Mouse (Mus musculus): ENCODE results near the gene Kcnj9. TPM values are rescaled to one million over a fixed set of nuclear protein-coding genes. Genes with fewer than 3 reads are reported as not detected.

Gene Kcnj9
- polyA plus RNA-seq, 1 experiment from 2014 or later: 0.08 TPM

- H3K27me3 ChIP-seq: peaks cover 22% of the 10 kb centered on the region
- in situ Hi-C loops (cut with MboI; ENCODE audit: low pct_unique_long_range_greater_than_20kb): loop anchor here (25.0 kb wide), 2 partner anchors 300 to 500 kb away; partner anchors contain the start of genes Cd84 and Vangl2
- CTCF ChIA-PET: interaction anchor here (1.1 kb wide), 1 partner anchor 11 kb away, joined by 3 read pairs; no protein-coding TSS in a partner anchor
- POLR2A ChIA-PET: no interaction called here
- no peak for TF ChIP-seq CTCF (IDR thresholded peaks at IDR 0.05)
- DNase-seq (ENCODE audit: low read depth, low spot score): no peak
- no peak for ATAC-seq
These were observed 8.5 kb upstream of the Kcnj9 start for GRCm38 (mm10) chr1:172337411-172338185.

- no peak for TF ChIP-seq CTCF (IDR thresholded peaks at IDR 0.05)
- ATAC-seq (no peak), DNase-seq (ENCODE audit: low read depth, low spot score) (no peak)
- POLR2A ChIA-PET: no interaction called here
- H3K27me3 ChIP-seq: peaks cover 22% of the 10 kb centered on the region
- in situ Hi-C loops (cut with MboI; ENCODE audit: low pct_unique_long_range_greater_than_20kb): loop anchor here (25.0 kb wide), 2 partner anchors 299 to 499 kb away; partner anchors contain the start of genes Cd84 and Vangl2
- CTCF ChIA-PET: no interaction called here
These were observed 6.7 kb upstream of the Kcnj9 start for GRCm38 (mm10) chr1:172335804-172336203.

- DNase-seq (ENCODE audit: low read depth, low spot score): no peak
- ATAC-seq: no peak
- H3K27me3 ChIP-seq: peaks cover 18% of the 10 kb centered on the region
- TF ChIP-seq CTCF (IDR thresholded peaks at IDR 0.05): no peak
- ChIA-PET CTCF (interaction anchor here (1.0 to 1.3 kb wide), 2 partner anchors 9 to 10 kb away, joined by 3 to 4 read pairs; no protein-coding TSS in a partner anchor), POLR2A (no interaction called here)
- in situ Hi-C loops (cut with MboI; ENCODE audit: low pct_unique_long_range_greater_than_20kb): loop anchor here (25.0 kb wide), 2 partner anchors 296 to 496 kb away; partner anchors contain the start of genes Cd84 and Vangl2
These were observed 4.4 kb upstream of the Kcnj9 start for GRCm38 (mm10) chr1:172333512-172333911.

GRCm38 (mm10) chr1:172332925-172333324, 3.8 kb upstream of the Kcnj9 start:
- no peak for ATAC-seq
- POLR2A ChIA-PET: no interaction called here
- in situ Hi-C loops (cut with MboI; ENCODE audit: low pct_unique_long_range_greater_than_20kb): loop anchor here (25.0 kb wide), 2 partner anchors 296 to 496 kb away; partner anchors contain the start of genes Cd84 and Vangl2

GRCm38 (mm10) chr1:172331422-172331947, 2.4 kb upstream of the Kcnj9 start:
- ChIA-PET POLR2A (no interaction called here), CTCF (interaction anchor here (2.0 kb wide), 1 partner anchor 15 kb away, joined by 4 read pairs; no protein-coding TSS in a partner anchor)
- ATAC-seq: no peak
- TF ChIP-seq CTCF (IDR thresholded peaks at IDR 0.05): no peak
- peaks cover 18% of the 10 kb centered on the region for H3K27me3 ChIP-seq
- in situ Hi-C loops (cut with MboI; ENCODE audit: low pct_unique_long_range_greater_than_20kb): loop anchor here (25.0 kb wide), 2 partner anchors 294 to 494 kb away; partner anchors contain the start of genes Cd84 and Vangl2
- no peak for DNase-seq (ENCODE audit: low read depth, low spot score)

More at GRCm38 (mm10) chr1:172332925-172333324, 3.8 kb upstream of the Kcnj9 start:
- TF ChIP-seq CTCF (IDR thresholded peaks at IDR 0.05): no peak
- H3K27me3 ChIP-seq: peaks cover 18% of the 10 kb centered on the region
- DNase-seq (ENCODE audit: low read depth, low spot score): no peak
- CTCF ChIA-PET: no interaction called here

- in situ Hi-C loops (cut with MboI; ENCODE audit: low pct_unique_long_range_greater_than_20kb): loop anchor here (5.0 to 25.0 kb wide), 3 partner anchors 38 to 492 kb away; partner anchors contain the start of genes Cd84 and Vangl2
- ChIA-PET CTCF (interaction anchor here (2.0 kb wide), 1 partner anchor 17 kb away, joined by 4 read pairs; no protein-coding TSS in a partner anchor), POLR2A (no interaction called here)
- no peak for DNase-seq (ENCODE audit: low read depth, low spot score)
- no peak for TF ChIP-seq CTCF (IDR thresholded peaks at IDR 0.05)
- H3K27me3 ChIP-seq: peaks cover 13% of the 10 kb centered on the region
- ATAC-seq: no peak
These were observed 498 bp upstream of the Kcnj9 start for GRCm38 (mm10) chr1:172329616-172330015.

GRCm38 (mm10) chr1:172328461-172328860, 657 bp downstream of the Kcnj9 start:
- POLR2A ChIA-PET: no interaction called here
- in situ Hi-C loops (cut with MboI; ENCODE audit: low pct_unique_long_range_greater_than_20kb): loop anchor here (5.0 to 25.0 kb wide), 3 partner anchors 39 to 491 kb away; partner anchors contain the start of genes Cd84 and Vangl2
- DNase-seq (ENCODE audit: low read depth, low spot score) (no peak), ATAC-seq (no peak)
- peaks cover 13% of the 10 kb centered on the region for H3K27me3 ChIP-seq
- TF ChIP-seq CTCF (IDR thresholded peaks at IDR 0.05): no peak
- CTCF ChIA-PET: no interaction called here

- CTCF ChIA-PET: no interaction called here
These were observed 1.1 kb downstream of the Kcnj9 start for GRCm38 (mm10) chr1:172328041-172328440.

GRCm38 (mm10) chr1:172327206-172328001, 1.7 kb downstream of the Kcnj9 start:
- ATAC-seq (no peak), DNase-seq (ENCODE audit: low read depth, low spot score) (no peak)
- ChIA-PET POLR2A (no interaction called here), CTCF (no interaction called here)
- in situ Hi-C loops (cut with MboI; ENCODE audit: low pct_unique_long_range_greater_than_20kb): loop anchor here (5.0 to 25.0 kb wide), 3 partner anchors 40 to 490 kb away; partner anchors contain the start of genes Cd84 and Vangl2
- H3K27me3 ChIP-seq: peaks cover 9% of the 10 kb centered on the region
- no peak for TF ChIP-seq CTCF (IDR thresholded peaks at IDR 0.05)

More at GRCm38 (mm10) chr1:172328041-172328440, 1.1 kb downstream of the Kcnj9 start:
- peaks cover 13% of the 10 kb centered on the region for H3K27me3 ChIP-seq
- in situ Hi-C loops (cut with MboI; ENCODE audit: low pct_unique_long_range_greater_than_20kb): loop anchor here (5.0 to 25.0 kb wide), 3 partner anchors 39 to 491 kb away; partner anchors contain the start of genes Cd84 and Vangl2
- POLR2A ChIA-PET: no interaction called here
- ATAC-seq (no peak), DNase-seq (ENCODE audit: low read depth, low spot score) (no peak)
- no peak for TF ChIP-seq CTCF (IDR thresholded peaks at IDR 0.05)

GRCm38 (mm10) chr1:172326684-172327083, 2.4 kb downstream of the Kcnj9 start:
- DNase-seq (ENCODE audit: low read depth, low spot score): no peak
- peaks cover 4% of the 10 kb centered on the region for H3K27me3 ChIP-seq
- CTCF ChIA-PET: no interaction called here
- no peak for TF ChIP-seq CTCF (IDR thresholded peaks at IDR 0.05)
- no peak for ATAC-seq
- in situ Hi-C loops (cut with MboI; ENCODE audit: low pct_unique_long_range_greater_than_20kb): loop anchor here (5.0 to 25.0 kb wide), 3 partner anchors 41 to 489 kb away; partner anchors contain the start of genes Cd84 and Vangl2
- POLR2A ChIA-PET: no interaction called here

Measured in Patski (cell line).